Comparison of ENCODE assay signal across 8 mouse cellular contexts in the genomic region with DNA sequence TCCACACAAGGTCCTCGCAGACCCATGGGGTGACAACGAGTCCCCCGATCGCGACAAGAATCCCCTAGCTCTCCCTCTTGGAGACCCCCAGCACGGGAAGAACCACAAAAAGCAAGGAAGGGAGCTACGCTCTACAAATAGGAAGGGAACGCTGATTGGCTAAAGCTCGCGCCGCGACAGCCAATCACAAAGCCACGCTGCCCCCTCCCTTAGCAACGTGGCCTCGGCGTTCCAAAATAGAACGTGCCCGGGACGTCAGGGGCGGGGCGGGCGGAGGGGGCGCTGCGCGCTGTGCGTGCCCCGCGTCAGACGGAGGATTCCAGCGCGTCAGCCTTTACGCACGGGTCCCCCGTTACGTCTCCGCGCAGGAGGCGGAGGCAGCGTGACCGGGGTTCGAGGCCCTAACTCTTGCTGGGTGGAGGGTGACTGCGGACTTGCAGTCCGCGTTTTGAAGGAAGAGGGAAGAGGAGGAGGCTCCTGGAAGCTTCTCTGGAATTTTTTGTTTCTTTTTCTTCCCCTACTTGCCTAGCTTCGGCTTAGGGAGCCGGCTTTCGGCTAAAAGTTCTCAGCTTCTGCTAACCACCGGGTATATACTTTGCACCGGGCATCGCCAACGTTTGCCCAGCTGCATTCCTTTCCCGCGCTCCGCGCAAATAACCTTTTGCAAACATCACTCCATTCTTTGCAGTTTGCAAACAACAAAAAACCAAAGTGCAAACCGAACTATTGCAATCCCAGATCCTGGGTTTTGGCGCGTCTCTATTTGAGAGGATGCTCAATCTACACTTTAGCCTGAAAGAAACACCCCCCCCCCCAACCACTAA. TPM values are rescaled to one million over a fixed set of nuclear protein-coding genes. Genes with fewer than 3 reads are reported as not detected.
DNase-seq lines count a peak whose midpoint lies in the region; ATAC-seq and TF ChIP-seq lines count a peak whose summit lies in the region.

No protein-coding gene starts in this region.

- peaks cover 64% of the 10 kb centered on the region for H3K27me3 ChIP-seq in embryonic facial prominence, embryonic 10.5 days (replicated peaks; ENCODE audit: low read depth, poor library complexity, severe bottlenecking)
- H3K27me3 ChIP-seq in intestine, postnatal 0 days (replicated peaks; ENCODE audit: control insufficient read depth, insufficient read depth, low read length), result peaks cover 37% of the 10 kb centered on the region
- H3K27me3 ChIP-seq in midbrain, embryonic 10.5 days (ENCODE audit: low read depth, poor library complexity, severe bottlenecking), result peaks cover 67% of the 10 kb centered on the region

- H3K9me3 ChIP-seq in embryonic facial prominence, embryonic 10.5 days, result no peaks in the 10 kb centered on the region
- no peaks in the 10 kb centered on the region for H3K9me3 ChIP-seq in intestine, postnatal 0 days (ENCODE audit: control insufficient read depth)
- H3K9me3 ChIP-seq in midbrain, embryonic 10.5 days (replicated peaks), result no peaks in the 10 kb centered on the region

- peak; percentile 48 for ATAC-seq in granulocyte monocyte progenitor cell, adult 5-6 weeks (replicated peaks; ENCODE audit: poor library complexity, severe bottlenecking)
- ATAC-seq in intestine, postnatal 0 days, result peak; percentile 84

- peak overlapping the region; percentile 82 for H3K4me3 ChIP-seq in embryonic facial prominence, embryonic 10.5 days
- peak overlapping the region; percentile 71 for H3K4me3 ChIP-seq in intestine, postnatal 0 days (ENCODE audit: low read depth, low read length)
- peak overlapping the region; percentile 80 for H3K4me3 ChIP-seq in midbrain, embryonic 10.5 days

- H3K4me1 ChIP-seq in embryonic facial prominence, embryonic 10.5 days, result peaks cover 46% of the 10 kb centered on the region
- no peaks in the 10 kb centered on the region for H3K4me1 ChIP-seq in intestine, postnatal 0 days (replicated peaks; ENCODE audit: control insufficient read depth, insufficient read depth, low read length)
- peaks cover 49% of the 10 kb centered on the region for H3K4me1 ChIP-seq in midbrain, embryonic 10.5 days

- WGBS in embryonic facial prominence, embryonic 10.5 days, result under 1% methylated on average over 58 of the region's 58 CpGs
- under 1% methylated on average over 58 of the region's 58 CpGs for WGBS in intestine, postnatal 0 days
- WGBS in midbrain, embryonic 10.5 days, result under 1% methylated on average over 58 of the region's 58 CpGs

- H3K4me2 ChIP-seq in intestine, postnatal 0 days (replicated peaks; ENCODE audit: low read depth), result peak overlapping the region; percentile 97

- no peaks in the 10 kb centered on the region for H3K36me3 ChIP-seq in embryonic facial prominence, embryonic 10.5 days (replicated peaks)
- no peaks in the 10 kb centered on the region for H3K36me3 ChIP-seq in intestine, postnatal 0 days (ENCODE audit: control insufficient read depth, insufficient read depth)
- no peaks in the 10 kb centered on the region for H3K36me3 ChIP-seq in midbrain, embryonic 10.5 days

- peak overlapping the region; percentile 57 for H3K9ac ChIP-seq in intestine, postnatal 0 days (ENCODE audit: low read depth, low read length)

- peak overlapping the region; percentile 63; the same call in 1 of the 2 replicates for H3K27ac ChIP-seq in embryonic facial prominence, embryonic 10.5 days (replicated peaks)
- peak overlapping the region; percentile 68 for H3K27ac ChIP-seq in intestine, postnatal 0 days (ENCODE audit: low read depth, low read length)
- peak overlapping the region; percentile 47 for H3K27ac ChIP-seq in midbrain, embryonic 10.5 days (replicated peaks)

- peak; percentile 98 for DNase-seq in adrenal gland, postnatal 10 days
- peak; percentile 98 for DNase-seq in embryonic facial prominence, embryonic 10.5 days (ENCODE audit: low spot score)
- peak; percentile 96 to 97 for DNase-seq in left cerebral cortex, postnatal 36 days (ENCODE audit: low spot score in 2 of 2)
- DNase-seq in midbrain, embryonic 10.5 days (ENCODE audit: low spot score), result peak; percentile 98
- peak; percentile 95 for DNase-seq in right cerebral cortex, postnatal 4 days
- peak; percentile 94 for DNase-seq in yolk sac, embryonic 10.5 days (ENCODE audit: low spot score)

- intact Hi-C loops in left cerebral cortex, postnatal 36 days (cut with DNase I), result no loop called here

- TF ChIP-seq CTCF in intestine, postnatal 0 days (IDR thresholded peaks at IDR 0.05; ENCODE audit: low read depth), result peak; percentile 65

RNA-seq across cellular contexts. Expression of a gene that starts 1.2 kb away (rescaled TPM):
- 10 to 100 TPM in 1 of 2 experiments, 1 to 10 TPM in 1; 1.2 to 12.9 TPM for total RNA-seq in adrenal gland, postnatal 10 days (2021)
- polyA plus RNA-seq in embryonic facial prominence, embryonic 10.5 days (2016; fragmentation: Nextera tagmentation; extraction: Ambion mirVana), result 0.09 TPM in 1 of 2 replicates, not detected in the other
- total RNA-seq in granulocyte monocyte progenitor cell, adult 5-6 weeks (2014; fragmentation: Nextera tagmentation), result 8.1 and 13.7 TPM in 2 replicates
- total RNA-seq in granulocyte monocyte progenitor cell, adult 5-6 weeks (2017), result 19.3 and 24.4 TPM in 2 replicates
- 0.12 and 0.54 TPM in 2 replicates for polyA plus RNA-seq in intestine, postnatal 0 days (2015; fragmentation: Nextera tagmentation; extraction: Ambion mirVana)
- 10 to 100 TPM; 20.6 to 22.5 TPM for total RNA-seq in left cerebral cortex, postnatal 36 days (2021)
- polyA plus RNA-seq in midbrain, embryonic 10.5 days (2016; fragmentation: Nextera tagmentation; extraction: Ambion mirVana), result 0.02 TPM in 1 of 2 replicates, not detected in the other

RNA-seq across cellular contexts. Expression of a gene that starts 26.2 kb away (rescaled TPM):
- 10 to 100 TPM; 20.2 to 59.7 TPM for total RNA-seq in adrenal gland, postnatal 10 days (2021)
- polyA plus RNA-seq in embryonic facial prominence, embryonic 10.5 days (2016; fragmentation: Nextera tagmentation; extraction: Ambion mirVana), result 16.6 and 18.8 TPM in 2 replicates
- not detected in 2 replicates for total RNA-seq in granulocyte monocyte progenitor cell, adult 5-6 weeks (2014; fragmentation: Nextera tagmentation)
- not detected in 2 replicates for total RNA-seq in granulocyte monocyte progenitor cell, adult 5-6 weeks (2017)
- polyA plus RNA-seq in intestine, postnatal 0 days (2015; fragmentation: Nextera tagmentation; extraction: Ambion mirVana), result 7.1 and 9.3 TPM in 2 replicates
- total RNA-seq in left cerebral cortex, postnatal 36 days (2021), result 100 to 1,000 TPM in 1 of 2 experiments, 10 to 100 TPM in 1; 98.6 to 121 TPM
- 41.9 and 48.6 TPM in 2 replicates for polyA plus RNA-seq in midbrain, embryonic 10.5 days (2016; fragmentation: Nextera tagmentation; extraction: Ambion mirVana)

RNA-seq across cellular contexts. Expression of a gene that starts 28.8 kb away (rescaled TPM):
- total RNA-seq in adrenal gland, postnatal 10 days (2021), result under 1 TPM in 1 of 2 experiments, not detected in 1; 0.30 TPM
- 0.25 TPM in 1 of 2 replicates, not detected in the other for polyA plus RNA-seq in embryonic facial prominence, embryonic 10.5 days (2016; fragmentation: Nextera tagmentation; extraction: Ambion mirVana)
- total RNA-seq in granulocyte monocyte progenitor cell, adult 5-6 weeks (2014; fragmentation: Nextera tagmentation), result not detected in 2 replicates
- not detected in 2 replicates for total RNA-seq in granulocyte monocyte progenitor cell, adult 5-6 weeks (2017)
- polyA plus RNA-seq in intestine, postnatal 0 days (2015; fragmentation: Nextera tagmentation; extraction: Ambion mirVana), result 0.12 and 0.14 TPM in 2 replicates
- total RNA-seq in left cerebral cortex, postnatal 36 days (2021), result not detected
- polyA plus RNA-seq in midbrain, embryonic 10.5 days (2016; fragmentation: Nextera tagmentation; extraction: Ambion mirVana), result 0.36 and 0.39 TPM in 2 replicates

RNA-seq across cellular contexts. Expression of a gene that starts 35.9 kb away (rescaled TPM):
- 10 to 100 TPM; 37.1 to 41.3 TPM for total RNA-seq in adrenal gland, postnatal 10 days (2021)
- 102 and 107 TPM in 2 replicates for polyA plus RNA-seq in embryonic facial prominence, embryonic 10.5 days (2016; fragmentation: Nextera tagmentation; extraction: Ambion mirVana)
- 12.4 and 42.8 TPM in 2 replicates for total RNA-seq in granulocyte monocyte progenitor cell, adult 5-6 weeks (2014; fragmentation: Nextera tagmentation)
- 29.4 and 34.9 TPM in 2 replicates for total RNA-seq in granulocyte monocyte progenitor cell, adult 5-6 weeks (2017)
- 22.1 and 27.1 TPM in 2 replicates for polyA plus RNA-seq in intestine, postnatal 0 days (2015; fragmentation: Nextera tagmentation; extraction: Ambion mirVana)
- total RNA-seq in left cerebral cortex, postnatal 36 days (2021), result 10 to 100 TPM; 35.6 to 41.8 TPM
- polyA plus RNA-seq in midbrain, embryonic 10.5 days (2016; fragmentation: Nextera tagmentation; extraction: Ambion mirVana), result 117 and 118 TPM in 2 replicates

RNA-seq across cellular contexts. Expression of a gene that starts 37.0 kb away (rescaled TPM):
- 10 to 100 TPM; 73.9 to 77.2 TPM for total RNA-seq in adrenal gland, postnatal 10 days (2021)
- polyA plus RNA-seq in embryonic facial prominence, embryonic 10.5 days (2016; fragmentation: Nextera tagmentation; extraction: Ambion mirVana), result 56.7 and 61.1 TPM in 2 replicates
- 60.7 and 70.5 TPM in 2 replicates for total RNA-seq in granulocyte monocyte progenitor cell, adult 5-6 weeks (2014; fragmentation: Nextera tagmentation)
- total RNA-seq in granulocyte monocyte progenitor cell, adult 5-6 weeks (2017), result 52.8 and 63.3 TPM in 2 replicates
- 98.5 and 106 TPM in 2 replicates for polyA plus RNA-seq in intestine, postnatal 0 days (2015; fragmentation: Nextera tagmentation; extraction: Ambion mirVana)
- total RNA-seq in left cerebral cortex, postnatal 36 days (2021), result 10 to 100 TPM; 11.2 to 13.5 TPM
- polyA plus RNA-seq in midbrain, embryonic 10.5 days (2016; fragmentation: Nextera tagmentation; extraction: Ambion mirVana), result 49.3 and 52.7 TPM in 2 replicates

Comparison
In these comparisons a context has a peak if more than half of its experiments do, and no peak if none do; other contexts are left out.
1. Peak in every context shown above with its lines: DNase-seq, ATAC-seq, H3K4me3 ChIP-seq and H3K27ac ChIP-seq.
2. RNA of a gene that starts 26.2 kb away (total RNA-seq): 98.6 to 121 TPM in left cerebral cortex, postnatal 36 days and 20.2 to 59.7 TPM in adrenal gland, postnatal 10 days; not detected in granulocyte monocyte progenitor cell, adult 5-6 weeks; every median in the first group is over 10 times any median in the second.